Mouse (Mus musculus): ENCODE data around the gene Eras.

DNA sequence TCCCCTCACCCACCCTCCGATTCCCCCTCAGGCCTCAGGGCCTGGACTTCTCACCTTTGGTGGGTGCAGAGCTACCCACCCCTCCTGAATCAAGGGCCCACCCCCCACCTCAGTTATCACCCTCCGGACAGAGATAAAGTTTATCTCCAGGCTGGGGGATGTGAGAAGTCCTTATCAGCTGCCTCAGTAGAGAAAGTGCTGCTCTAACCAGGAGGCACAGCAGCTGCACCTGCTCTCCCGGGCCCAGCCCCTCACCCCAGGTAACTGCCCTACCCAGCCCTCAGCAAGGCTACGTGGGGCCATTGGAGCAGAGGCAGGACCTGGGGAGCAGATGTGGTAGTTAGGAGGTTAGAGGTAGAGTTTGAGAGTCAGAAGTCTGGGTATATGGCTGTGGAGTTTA lies 37.8 kb upstream of the Eras start:
- TF ChIP-seq MAFK (IDR thresholded peaks at IDR 0.05; ENCODE audit: insufficient read depth, low read depth, low read length) = no peak
- no peak for TF ChIP-seq ZNF384 (IDR thresholded peaks at IDR 0.05; ENCODE audit: low read depth, low read length)
- TF ChIP-seq HCFC1 (IDR thresholded peaks at IDR 0.05; ENCODE audit: borderline replicate concordance, insufficient read depth, low read length) = no peak
